Mouse (Mus musculus) lung, postnatal 4 days (tissue): Measurements from ENCODE around the gene Magi1.
"Not testable (repeated sequence)": the region's sequence is repeated elsewhere in the genome, so short reads cannot be mapped to it uniquely, and the experiment has no call there.

Source experiments
- DNase-seq, 2 experiments: peaks; one replicate each; pipeline ENCODE4 v3.0.0; 2021

Magi1 gene

DNA sequence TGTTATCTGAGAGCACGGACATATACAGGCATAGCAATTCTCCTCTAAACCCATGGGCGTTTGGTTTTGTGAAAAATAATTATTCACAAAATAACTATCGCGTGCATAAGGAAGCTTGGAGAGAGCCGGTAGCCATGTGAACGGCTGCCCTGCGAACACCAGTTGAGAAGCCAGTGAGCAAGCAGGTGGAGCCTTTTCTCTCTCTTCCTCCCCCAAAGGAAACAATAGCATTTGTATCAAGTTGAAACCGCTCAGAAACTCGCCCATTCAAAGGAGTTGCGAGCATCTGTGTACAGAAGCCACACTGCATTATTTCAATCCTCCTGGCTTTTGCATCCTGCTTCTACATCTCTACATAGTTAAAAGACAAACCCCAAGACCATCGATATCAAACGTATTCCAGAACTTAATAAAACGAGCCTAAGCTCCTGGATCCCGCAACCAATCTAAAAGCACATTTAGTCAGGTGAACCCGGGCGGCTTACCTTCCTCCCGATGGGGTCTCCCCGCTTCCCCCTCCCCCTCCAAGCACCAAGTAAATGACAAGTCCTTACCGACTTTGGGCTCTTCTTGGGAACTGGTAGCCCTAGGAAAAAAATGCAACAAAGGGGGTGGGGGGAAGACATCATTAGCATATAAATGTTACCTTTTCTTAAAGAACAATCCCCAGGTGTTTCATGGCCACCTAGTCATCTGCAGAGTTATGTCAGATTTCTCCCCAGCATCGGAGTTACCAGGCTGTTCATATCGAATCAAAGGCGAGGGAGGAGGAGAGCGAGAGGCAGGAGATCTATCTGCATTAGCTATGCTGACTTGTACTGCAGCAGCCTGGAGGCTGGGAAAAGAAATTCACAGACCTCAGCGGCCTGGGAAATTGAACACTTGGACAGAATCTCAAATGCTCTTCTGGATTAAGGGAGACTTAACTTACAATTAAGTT is 566.8 kb downstream of the Magi1 start:
- DNase-seq = no peak

DNA sequence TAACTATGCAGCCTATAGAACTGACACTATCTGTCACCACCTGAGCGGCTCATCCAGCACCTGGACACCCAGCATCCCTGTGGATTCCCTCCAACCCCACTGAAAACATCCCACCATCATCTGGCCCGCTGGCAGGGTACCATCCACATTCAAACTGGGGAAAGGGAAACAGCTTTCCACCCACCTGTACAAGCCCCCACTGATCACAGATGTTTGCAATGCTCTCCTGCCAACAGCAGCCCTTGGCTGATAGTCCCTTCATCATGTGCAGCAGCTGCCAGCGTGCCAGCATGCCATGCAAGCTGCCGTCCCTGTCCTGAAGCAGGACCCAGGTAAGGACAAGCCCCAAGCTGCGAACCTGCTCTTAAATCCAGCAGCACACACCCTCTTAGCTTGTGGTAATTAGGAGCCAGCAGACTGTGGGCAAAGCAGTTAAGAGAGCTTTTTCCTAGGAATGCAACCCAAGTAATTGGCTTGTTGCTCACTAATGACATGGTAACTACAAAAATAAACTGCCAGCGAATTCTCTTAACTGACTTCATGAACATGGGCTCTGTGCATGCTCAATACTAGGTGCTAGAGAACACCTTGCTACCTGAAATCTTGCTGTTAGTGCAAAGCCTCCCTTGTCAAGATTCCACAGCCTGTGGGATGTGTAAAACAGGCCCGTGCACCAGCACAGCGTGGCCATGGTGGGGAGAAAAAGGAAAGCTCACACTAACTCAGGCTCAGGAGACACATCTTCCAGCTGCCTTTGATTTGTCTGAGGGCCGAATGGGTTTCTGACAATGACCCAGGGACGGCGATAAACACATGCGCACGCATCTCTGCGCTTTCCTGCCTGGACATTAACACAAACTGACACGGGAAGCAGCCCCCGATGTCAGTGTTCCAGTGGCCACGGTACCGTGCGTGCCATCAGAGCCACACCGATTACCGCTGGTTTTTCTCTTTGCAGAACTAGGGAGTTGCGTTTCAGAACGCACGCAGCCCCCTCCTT is 568.2 kb downstream of the Magi1 start:
- peak; percentile 23 to 39 for DNase-seq

DNA sequence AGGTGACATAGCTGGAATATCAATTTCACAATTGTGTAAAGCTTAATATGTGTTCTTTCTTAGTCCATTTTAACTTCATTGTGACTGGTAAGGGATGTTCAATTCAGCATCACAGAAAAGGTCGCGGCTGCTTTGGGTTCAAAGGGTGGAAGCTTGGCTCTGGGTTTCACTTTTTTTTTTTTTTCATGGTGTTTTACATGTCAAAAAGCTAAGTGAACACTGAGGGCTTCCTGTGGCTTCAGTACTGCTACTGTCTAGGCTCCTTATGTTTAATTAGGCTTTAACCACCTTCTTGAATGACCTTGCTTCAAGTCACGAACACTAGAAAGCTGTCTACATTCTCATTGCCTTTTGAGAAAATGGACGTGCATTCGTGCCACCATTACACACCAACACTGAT is 579.4 kb downstream of the Magi1 start:
- DNase-seq = no peak

DNA sequence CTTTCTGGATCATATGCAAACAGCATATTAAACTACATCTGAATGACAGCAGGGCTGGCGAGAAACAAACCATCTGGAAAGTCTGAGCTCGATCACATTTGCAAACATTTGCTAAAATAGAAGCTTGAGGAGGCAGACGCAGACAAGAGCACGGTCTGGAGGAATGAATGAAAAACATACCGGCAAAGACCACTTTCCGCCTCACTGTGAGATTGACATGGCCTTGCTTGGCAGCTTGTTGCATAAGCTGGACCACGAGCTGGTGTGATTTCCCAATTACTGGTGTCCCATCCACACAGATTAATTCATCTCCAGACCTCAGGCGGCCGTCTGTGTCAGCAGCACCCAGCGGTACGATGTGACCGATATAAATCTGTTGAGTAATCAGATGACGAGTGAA is 584.3 kb downstream of the Magi1 start:
- peak in 1 of 2 experiments; percentile 29 for DNase-seq

DNA sequence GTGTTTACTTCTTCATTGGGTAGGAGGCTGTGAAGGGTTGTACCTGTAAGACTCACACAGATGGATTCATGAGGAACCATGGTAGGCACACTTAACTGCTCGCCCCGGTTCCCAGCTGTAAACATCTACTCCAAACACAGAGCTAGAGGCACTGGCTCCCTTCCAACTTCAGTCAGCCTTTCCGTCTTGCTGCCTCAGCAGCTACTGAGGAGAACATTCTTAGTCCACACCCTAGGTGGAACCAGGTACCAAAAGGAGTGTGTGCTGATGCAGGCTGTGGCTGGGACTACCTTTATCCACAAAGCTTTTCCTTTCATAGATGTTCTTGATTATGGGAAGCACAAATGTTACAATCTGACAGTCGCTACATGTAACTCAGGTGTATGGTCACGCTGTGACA is 585.8 kb downstream of the Magi1 start:
- DNase-seq = no peak

DNA sequence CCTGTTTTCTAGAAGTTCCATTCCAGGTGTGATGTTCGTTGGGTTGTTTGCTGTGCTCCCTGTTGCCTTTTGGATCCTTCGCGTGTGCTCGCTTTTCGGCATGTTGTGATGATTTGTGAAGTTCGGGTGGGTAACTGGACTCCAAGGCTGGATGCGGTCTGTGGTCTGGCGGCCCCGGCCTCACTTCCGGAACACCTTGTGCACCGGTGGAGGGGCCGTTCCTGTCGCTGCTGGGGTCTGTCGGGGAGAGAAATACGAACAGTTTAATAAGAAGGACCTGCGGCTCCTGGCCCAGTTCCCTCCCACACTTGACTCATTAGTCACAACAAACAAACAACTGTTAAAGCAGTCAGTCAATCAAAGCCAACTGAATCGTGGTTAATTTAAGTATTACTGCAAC is 605.0 kb downstream of the Magi1 start:
- no peak for DNase-seq

DNA sequence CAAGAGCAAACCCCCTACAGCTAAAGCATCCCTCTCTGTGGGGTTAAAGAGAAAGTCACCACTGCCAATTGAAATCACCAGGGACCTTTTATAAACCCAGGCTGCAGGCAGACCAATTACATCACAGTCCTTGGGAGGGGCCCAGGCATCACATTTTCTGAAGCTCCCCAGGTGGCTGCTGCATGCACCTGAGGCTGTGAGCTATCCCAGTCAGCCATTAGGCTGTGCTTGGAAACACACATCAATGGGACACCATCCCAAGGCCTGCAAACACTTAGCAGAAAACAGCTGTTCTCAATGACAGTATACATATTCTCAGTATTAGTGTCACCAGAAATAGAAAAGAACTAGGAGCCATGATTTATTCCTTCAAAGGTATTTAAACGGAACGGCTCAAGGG is 617.0 kb downstream of the Magi1 start:
- DNase-seq = no peak

DNA sequence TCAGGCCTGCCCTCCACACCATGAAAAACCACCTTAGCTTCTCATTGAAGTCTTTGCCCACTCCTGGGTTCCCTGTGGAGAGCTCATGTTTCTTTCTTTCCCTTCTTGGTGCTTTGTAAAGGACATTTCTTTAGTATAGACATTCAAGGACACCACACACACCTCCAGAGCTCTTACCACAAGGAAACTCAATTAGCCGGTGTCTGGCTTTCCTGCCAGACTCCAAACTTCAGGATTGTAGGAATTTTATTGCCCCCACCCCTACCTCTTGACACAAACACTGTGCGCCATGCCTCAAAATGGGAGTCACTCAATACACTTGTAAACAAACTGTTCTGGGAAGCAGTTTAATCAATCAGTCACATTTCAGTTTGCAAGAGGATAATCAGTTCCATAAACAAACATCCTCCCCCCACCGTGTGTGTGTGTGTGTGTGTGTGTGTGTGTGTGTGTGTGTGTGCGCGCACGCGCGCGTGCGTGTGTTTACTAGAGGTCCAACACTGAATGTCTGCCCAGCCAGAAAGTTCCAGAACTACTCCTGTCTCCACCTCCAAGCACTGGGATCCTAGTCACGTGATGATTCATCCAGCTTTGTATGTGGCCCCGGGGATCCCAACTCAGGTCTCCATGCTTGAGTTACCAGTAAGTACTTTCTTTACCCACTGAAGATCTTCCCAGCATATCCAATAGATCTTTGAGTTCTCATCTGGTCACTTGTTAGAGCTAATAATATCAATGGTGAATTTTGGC is 618.5 kb downstream of the Magi1 start:
- no peak for DNase-seq

DNA sequence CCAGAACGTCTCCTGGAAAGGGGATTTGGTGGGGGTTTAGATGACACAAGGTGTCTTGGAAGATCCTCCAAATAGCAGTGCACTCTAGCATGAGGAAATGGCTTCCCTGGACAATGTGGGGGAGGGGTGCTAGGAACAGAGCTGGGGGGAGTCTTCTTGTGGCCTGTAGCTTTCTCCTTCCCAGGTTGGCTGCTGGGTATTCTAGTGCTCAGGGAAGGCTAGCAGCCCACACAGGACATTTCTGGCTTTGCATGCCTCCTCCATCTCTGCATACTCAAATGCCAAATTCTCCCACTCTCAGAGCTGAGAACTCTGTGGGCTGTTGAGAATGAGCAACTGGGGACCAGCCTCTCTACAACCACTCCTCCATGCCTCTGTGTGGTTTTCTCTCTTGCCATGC is 622.6 kb downstream of the Magi1 start:
- no peak for DNase-seq

DNA sequence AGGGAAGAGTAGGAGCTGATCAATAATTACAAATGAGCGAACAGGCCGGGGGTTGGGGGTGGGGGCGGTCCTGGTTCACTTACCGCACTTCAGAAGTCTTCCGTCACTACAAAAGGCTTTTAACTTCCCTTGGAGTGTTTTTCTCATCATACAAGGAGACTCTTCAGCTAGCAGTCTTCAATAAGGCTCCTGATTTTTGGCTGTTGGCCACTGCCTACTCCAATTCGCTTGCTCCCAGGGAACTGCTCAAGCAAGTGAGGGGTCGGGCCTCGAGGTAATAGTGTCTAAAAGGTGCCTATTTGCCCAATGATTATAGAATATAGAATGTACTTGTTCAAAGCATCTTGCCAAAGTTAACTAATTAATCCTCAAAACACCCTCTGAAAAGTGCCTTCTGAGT is 624.2 kb downstream of the Magi1 start:
- no peak for DNase-seq

DNA sequence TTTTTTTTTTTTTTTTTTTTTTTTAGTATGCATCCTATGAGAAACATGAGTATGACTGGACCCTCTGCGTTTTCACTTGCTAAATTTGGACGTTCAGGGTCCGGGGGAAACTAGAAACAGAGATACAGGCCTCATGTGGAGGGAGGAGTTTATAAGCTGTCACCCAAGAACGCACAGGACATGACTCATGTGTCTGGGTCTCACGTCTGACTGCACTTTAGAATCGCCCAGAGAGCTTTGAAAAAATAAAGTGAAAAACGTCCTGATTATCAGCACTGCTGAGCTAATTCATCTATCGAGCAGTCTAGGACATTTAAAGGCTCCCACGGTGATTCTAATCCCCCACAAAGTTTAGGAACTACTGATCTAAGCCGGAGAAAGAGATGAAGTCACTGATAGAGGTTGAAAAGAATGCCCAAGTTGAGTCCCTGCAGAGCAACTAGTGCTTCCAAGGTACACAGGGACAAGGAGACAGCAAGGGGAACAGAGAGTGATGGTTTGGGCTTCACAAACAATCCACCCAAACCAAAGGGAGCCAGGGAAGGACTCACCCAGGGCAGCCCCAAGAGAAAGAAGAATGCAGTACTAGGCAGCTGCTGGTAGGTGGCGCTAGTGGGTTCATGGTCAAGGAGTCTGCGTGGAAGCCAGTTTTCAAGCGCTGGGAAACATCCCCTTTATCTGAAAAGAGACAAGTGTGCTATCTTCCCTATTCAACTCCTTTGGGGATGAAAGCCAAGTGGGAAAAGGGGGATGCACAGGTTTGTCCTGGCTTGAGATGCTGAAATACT is 626.3 kb downstream of the Magi1 start:
- peak; percentile 53 to 70 for DNase-seq

DNA sequence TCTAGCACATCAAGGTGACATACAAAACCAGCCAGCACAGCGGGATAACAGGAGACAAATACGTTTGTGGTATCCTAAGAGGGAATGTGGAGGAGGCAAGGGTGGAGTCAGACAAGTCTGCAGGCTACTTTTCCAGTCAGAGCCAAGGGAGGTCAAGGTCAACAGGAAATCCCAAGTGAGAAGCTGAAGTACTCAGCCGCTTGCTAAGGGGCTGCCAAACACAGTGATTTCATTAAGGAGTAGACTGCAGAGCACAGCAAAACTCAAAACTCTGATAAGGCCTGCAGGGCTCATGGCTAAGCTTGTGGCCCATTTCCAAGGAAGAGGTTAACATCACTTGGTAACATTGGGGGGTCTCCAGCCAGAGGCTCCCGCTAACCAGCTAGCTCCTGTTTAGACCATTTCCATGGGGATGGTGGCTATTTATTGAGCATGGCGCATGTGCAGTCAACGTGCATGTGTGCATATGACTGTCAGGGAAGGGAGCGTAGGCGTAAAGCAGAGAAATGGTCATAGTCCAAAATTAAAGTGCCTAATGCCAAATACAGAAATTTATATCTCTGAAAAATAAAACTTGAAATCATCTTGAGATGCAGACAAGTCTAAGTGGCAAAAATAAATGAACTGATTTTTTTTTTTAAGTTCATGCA is 635.0 kb downstream of the Magi1 start:
- DNase-seq = peak; percentile 17 to 27

DNA sequence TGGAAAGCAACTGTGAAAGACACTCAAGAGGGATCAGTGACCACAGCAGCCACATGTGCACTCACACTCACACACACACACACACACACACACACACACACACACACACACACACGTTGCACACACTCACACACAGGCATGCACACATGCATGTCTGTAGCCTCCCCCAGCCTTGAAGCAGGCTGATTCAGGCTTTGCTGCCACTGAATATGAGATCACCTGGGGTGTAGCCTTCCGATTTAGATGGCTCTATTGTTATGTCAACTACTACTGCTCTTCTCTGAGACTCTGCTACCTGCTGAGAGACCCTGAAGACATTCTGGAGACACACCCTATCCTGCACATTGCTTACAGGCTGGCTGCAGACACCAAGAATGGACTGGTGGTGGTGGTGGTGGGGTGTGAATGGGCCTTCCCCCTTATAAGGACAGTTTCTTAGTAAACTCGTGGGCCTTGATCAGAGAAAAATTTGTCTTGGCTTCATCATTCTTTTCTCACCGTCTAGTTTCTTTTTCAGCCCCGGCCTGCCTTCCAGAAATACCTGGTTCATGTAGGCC is 653.9 kb downstream of the Magi1 start:
- DNase-seq = not testable (repeated sequence)

DNA sequence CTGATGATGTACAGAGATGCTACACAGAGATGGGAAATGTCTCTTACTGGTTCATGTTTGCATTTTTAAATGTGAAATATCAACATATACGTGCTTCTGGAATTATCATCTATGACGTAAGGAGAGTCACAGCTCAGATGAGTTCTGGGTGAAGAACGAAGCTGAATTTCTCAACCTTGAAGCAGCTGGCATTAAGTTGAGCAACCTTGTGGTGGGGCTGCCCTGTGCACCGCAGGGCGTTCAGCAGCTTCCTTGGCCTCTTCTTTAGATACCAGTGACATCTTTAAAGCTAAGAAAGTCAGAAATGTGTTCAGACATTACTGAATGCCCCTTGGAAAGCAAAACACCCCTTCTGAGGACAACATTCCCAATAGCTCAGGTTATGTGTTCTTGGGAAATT is 656.5 kb downstream of the Magi1 start:
- DNase-seq = no peak
